Mouse (Mus musculus) forebrain, postnatal 0 days (tissue): ENCODE results near the gene Smg9. TPM values are rescaled to one million over a fixed set of nuclear protein-coding genes. Genes with fewer than 3 reads are reported as not detected.

ENCODE experiments used
- ATAC-seq: fragments of 200-750 bp; cut with Nextera tagmentation; 2 replicates; pipeline ENCODE4 v1.8.0; 2017; ENCODE audit warnings: mild to moderate bottlenecking, moderate library complexity
- DNase-seq: peaks from one replicate; pipeline ENCODE4 v3.0.0-alpha.2; 2015
- H3K27ac ChIP-seq: fragments of 300-500 bp; sonication (generic); 2 replicates; pipeline ENCODE4 v1.5.1; 2014; ENCODE audit warnings: low read depth, mild to moderate bottlenecking, antibody characterized with exemption, low read length, moderate library complexity, mixed read lengths
- H3K27me3 ChIP-seq: fragments of 300-500 bp; sonication (generic); 2 replicates; pipeline ENCODE4 v1.6.1; 2014; ENCODE audit warnings: mild to moderate bottlenecking, low read length, mixed read lengths; ENCODE audit not compliant: insufficient read depth
- H3K36me3 ChIP-seq: fragments of 300-500 bp; sonication (generic); 2 replicates; pipeline ENCODE4 v1.6.1; 2014; ENCODE audit warnings: mild to moderate bottlenecking, moderate library complexity; ENCODE audit not compliant: insufficient read depth
- H3K4me1 ChIP-seq: fragments of 300-500 bp; sonication (generic); 2 replicates; pipeline ENCODE4 v1.6.1; 2014; ENCODE audit warnings: antibody characterized with exemption; ENCODE audit not compliant: insufficient read depth
- H3K4me2 ChIP-seq: fragments of 300-500 bp; sonication (generic); 2 replicates; pipeline ENCODE4 v1.6.1; 2014; ENCODE audit warnings: low read depth, mild to moderate bottlenecking, moderate library complexity
- H3K4me3 ChIP-seq: fragments of 300-500 bp; sonication (generic); 2 replicates; pipeline ENCODE4 v1.5.1; 2014; ENCODE audit warnings: low read depth, low read length, mixed read lengths
- H3K9ac ChIP-seq: fragments of 300-500 bp; sonication (generic); 2 replicates; pipeline ENCODE4 v1.6.1; 2014; ENCODE audit warnings: mild to moderate bottlenecking
- H3K9me3 ChIP-seq: fragments of 300-500 bp; sonication (generic); 2 replicates; pipeline ENCODE4 v1.6.1; 2016; ENCODE audit warnings: low read length
- CTCF ChIP-seq: sonication (generic); IDR thresholded peaks from 2 replicates; pipeline ENCODE4 v1.5.1; 2016; ENCODE audit warnings: antibody characterized with exemption, control low read depth, low read depth
- WGBS: fragments of 180-500 bp; shearing (Covaris S2); extraction: QIAGEN DNeasy Blood & Tissue Kit; methylation state at CpG from one replicate; pipeline ENCODE4 v1.1.7; 2014; 5-methylcytosine and 5-hydroxymethylcytosine counted together
- polyA plus RNA-seq: library from polyadenylated mRNA; unstranded; fragments of >200 nt; fragmentation: Nextera tagmentation; extraction: Ambion mirVana; gene quantifications from 2 replicates; pipeline ENCODE4 v1.2.1, GENCODE M21; 2015
- total RNA-seq: library from RNA; depleted of rRNA; stranded (reverse); fragments of >200 nt; gene quantifications from 2 replicates; pipeline ENCODE4 v1.2.3, GENCODE M21; 2014

The Smg9 gene
- total and polyA plus RNA-seq, 2 experiments from 2014 or later = 28.5 to 31.8 TPM

DNA sequence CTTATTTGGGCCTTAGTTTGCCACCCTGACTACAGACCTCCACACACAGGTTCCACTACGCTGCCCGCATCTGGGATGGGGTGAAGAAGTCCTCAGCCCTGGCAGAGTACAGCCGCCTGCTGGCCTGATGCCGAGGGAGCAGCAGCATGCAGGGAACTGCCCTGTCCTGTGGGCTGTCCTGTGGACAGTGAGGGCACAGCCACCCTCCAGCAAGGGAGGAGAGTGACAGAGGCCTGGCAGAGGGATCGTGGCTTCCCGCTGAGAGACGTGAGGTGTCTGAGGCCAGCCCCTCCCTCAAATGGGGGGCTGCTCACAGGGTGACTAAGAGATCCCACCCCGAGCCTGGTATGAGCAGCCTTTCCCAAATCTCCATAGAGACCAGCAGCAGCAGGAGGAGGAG, 22.8 kb downstream of the Smg9 start:
- H3K4me3 ChIP-seq = no peak overlapping the region
- ATAC-seq (0 out of 2 replicates have a peak, but pooled peaks have one; percentile 12), DNase-seq (no peak)
- no peaks in the 10 kb centered on the region for H3K9me3 ChIP-seq
- H3K27me3 ChIP-seq = no peaks in the 10 kb centered on the region
- TF ChIP-seq CTCF = no peak
- no peak overlapping the region for H3K27ac ChIP-seq
- H3K36me3 ChIP-seq = peaks cover 27% of the 10 kb centered on the region; the same call in 1 of the 2 replicates
- no peak overlapping the region for H3K4me2 ChIP-seq
- H3K4me1 ChIP-seq = no peaks in the 10 kb centered on the region
- 76% methylated on average over 8 of the region's 8 CpGs for WGBS
- H3K9ac ChIP-seq = no peak overlapping the region

DNA sequence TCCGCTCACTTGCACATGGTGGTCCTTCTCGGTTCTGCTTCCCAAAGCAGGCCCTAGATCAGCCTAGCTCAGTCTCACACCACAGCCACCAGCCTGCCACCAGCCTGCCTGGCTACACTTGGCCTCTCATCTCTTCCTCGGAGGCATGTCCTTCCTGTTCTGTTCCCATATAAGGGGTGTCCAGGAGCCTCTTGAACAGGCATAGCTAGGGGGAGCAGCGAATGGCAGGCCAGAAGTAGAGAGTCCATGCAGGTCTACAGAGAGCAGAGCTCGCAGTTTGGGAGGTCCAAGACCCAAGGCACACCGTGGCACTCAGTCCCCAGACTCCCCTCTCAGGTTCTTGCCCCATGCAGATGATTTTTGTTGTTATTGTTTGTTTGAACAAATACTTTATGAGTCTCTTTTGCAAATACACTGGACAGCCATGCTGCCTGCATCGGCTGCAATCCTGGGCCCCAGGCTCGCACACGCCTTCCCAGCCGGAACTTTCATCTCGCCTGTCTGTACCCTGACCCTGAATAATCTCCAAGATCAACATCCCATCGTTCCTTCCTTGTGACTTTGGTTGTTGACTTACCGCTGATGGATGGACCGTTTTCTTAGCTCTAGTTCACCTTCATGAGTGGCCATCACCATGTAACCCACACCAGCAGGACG, 23.8 kb downstream of the Smg9 start:
- no peak for TF ChIP-seq CTCF
- Histone ChIP-seq H3K27ac (no peak overlapping the region), H3K9ac (no peak overlapping the region), H3K9me3 (no peaks in the 10 kb centered on the region), H3K4me2 (no peak overlapping the region), H3K27me3 (no peaks in the 10 kb centered on the region), H3K4me3 (no peak overlapping the region), H3K4me1 (no peaks in the 10 kb centered on the region), H3K36me3 (peaks cover 24% of the 10 kb centered on the region; the same call in 1 of the 2 replicates)
- no peak for ATAC-seq
- DNase-seq = no peak
- WGBS = 91% methylated on average over 15 of the region's 15 CpGs

DNA sequence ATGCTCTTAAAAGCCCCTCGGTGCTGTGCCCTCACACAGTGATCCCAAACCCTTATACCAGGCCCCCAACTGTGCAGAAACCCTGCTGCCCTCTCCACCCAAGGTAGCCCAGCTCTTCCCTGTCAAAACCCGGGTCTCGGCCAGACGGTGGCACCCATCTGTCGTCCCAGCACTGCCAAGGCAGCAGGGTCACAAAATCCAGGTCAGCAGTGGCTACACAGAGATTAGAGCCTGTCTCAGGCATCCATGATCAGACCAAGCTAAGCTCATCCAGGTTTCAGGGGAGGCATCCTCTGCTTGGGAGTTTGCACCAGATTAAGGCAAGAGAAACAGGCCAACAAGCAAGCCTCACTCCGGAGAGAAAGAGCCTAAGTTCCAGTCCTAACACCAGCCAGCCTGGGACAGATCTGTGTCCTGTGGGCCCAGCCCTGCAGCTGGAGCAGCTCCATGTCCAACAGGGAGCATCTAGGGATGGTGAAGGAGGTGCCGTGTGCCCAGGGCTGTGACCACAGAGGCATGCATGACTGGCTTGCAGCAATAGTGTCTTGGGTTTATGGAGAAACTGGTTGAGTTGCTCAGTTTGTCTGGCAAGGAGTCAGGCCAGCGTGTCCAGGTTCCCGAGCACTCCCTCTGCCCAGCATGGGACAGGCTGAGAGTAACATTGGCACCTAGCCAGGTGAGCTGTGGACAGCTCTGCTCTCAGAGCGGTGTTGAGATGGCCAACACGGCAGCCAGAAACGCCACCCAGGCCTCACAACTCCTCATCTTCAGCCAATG, 24.7 kb downstream of the Smg9 start:
- WGBS = 76% methylated on average over 12 of the region's 12 CpGs
- H3K9ac ChIP-seq = no peak overlapping the region
- ATAC-seq = 0 out of 2 replicates have a peak, but pooled peaks have one; percentile 5

DNA sequence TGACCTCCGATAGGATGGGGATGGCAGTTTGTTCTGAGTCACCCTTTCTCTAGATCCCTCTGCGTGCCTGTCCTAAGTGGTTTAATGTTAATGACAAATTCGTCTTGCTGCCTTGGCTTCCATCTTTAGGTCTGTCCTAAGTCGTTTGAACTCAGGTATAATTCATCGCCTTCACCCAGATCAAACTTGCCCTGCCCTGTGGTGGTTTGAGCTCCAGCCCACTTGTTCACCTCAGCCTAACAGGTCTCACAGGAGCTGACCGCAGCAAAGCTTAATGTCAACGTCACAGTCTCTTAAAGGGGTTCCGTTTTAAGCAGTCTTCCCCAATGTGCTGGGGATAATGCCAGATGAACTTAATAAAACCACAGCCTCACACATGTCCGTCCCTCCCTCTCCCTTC, 26.5 kb downstream of the Smg9 start:
- Histone ChIP-seq H3K27me3 (no peaks in the 10 kb centered on the region), H3K9ac (no peak overlapping the region), H3K36me3 (peaks cover 19% of the 10 kb centered on the region; the same call in 1 of the 2 replicates), H3K9me3 (no peaks in the 10 kb centered on the region), H3K4me3 (no peak overlapping the region), H3K4me1 (0 out of 2 replicates have a peak, but pooled peaks cover 4% of the 10 kb centered on the region), H3K4me2 (no peak overlapping the region), H3K27ac (no peak overlapping the region)
- TF ChIP-seq CTCF = no peak
- DNase-seq (no peak), ATAC-seq (no peak)
- WGBS = 85% methylated on average over 9 of the region's 9 CpGs

More for the DNA sequence above, 24.7 kb downstream of the Smg9 start:
- no peak for DNase-seq
- H3K4me3 ChIP-seq = no peak overlapping the region
- no peaks in the 10 kb centered on the region for H3K4me1 ChIP-seq
- no peaks in the 10 kb centered on the region for H3K9me3 ChIP-seq
- peaks cover 24% of the 10 kb centered on the region; the same call in 1 of the 2 replicates for H3K36me3 ChIP-seq
- H3K4me2 ChIP-seq = no peak overlapping the region
- TF ChIP-seq CTCF = no peak
- H3K27me3 ChIP-seq = no peaks in the 10 kb centered on the region
- H3K27ac ChIP-seq = no peak overlapping the region

DNA sequence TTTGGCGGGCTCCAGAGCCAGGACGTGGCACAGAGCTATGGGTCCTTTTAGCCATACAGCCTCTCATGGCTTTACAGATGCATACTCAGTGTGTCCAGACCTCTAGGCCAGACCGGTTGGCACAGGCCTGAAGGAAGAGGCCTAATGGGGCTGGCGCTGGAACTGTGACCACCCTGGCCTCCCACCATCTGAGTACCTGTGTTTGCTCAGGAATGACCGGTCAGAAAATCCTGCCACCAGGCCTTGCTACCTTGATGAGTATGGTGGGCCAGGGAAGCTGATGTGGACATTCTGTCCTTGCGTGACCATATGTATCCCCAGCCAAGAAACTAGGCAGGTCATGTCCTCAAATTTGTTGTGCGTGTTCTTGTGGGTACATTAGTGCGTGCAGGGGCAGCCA, 27.7 kb downstream of the Smg9 start:
- Histone ChIP-seq H3K27me3 (no peaks in the 10 kb centered on the region), H3K4me1 (0 out of 2 replicates have a peak, but pooled peaks cover 4% of the 10 kb centered on the region), H3K4me2 (no peak overlapping the region), H3K9ac (no peak overlapping the region), H3K27ac (no peak overlapping the region), H3K9me3 (no peaks in the 10 kb centered on the region), H3K36me3 (peaks cover 8% of the 10 kb centered on the region; the same call in 1 of the 2 replicates), H3K4me3 (no peak overlapping the region)
- TF ChIP-seq CTCF = no peak
- 95% methylated on average over 8 of the region's 8 CpGs for WGBS
- DNase-seq (no peak), ATAC-seq (no peak)

DNA sequence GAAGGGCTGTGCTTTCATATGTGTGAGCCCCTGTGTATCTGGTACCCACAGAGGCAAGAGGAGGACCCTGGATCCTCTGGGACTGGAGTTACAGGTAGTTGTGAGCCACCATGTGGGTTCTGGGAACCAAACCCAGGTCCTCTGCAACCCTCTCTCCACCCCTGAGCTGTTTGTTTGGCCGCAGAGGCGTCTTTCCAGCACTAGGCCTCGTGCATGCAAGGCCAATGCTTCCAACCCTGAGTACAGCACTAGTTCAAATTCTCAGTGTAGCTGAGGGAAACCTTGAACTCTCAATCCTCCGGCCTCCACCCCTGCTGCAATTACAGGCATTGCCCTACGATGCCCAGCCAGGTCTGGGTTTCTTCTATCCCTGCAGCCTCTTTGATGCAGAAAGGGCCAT, 29.3 kb downstream of the Smg9 start:
- no peak for DNase-seq
- Histone ChIP-seq H3K27me3 (no peaks in the 10 kb centered on the region), H3K4me2 (no peak overlapping the region), H3K4me3 (no peak overlapping the region), H3K4me1 (0 out of 2 replicates have a peak, but pooled peaks cover 4% of the 10 kb centered on the region), H3K36me3 (no peaks in the 10 kb centered on the region), H3K9ac (no peak overlapping the region), H3K9me3 (no peaks in the 10 kb centered on the region), H3K27ac (peak overlapping the region; percentile 75)
- no peak for ATAC-seq
- 90% methylated on average over 5 of the region's 5 CpGs for WGBS
- no peak for TF ChIP-seq CTCF

DNA sequence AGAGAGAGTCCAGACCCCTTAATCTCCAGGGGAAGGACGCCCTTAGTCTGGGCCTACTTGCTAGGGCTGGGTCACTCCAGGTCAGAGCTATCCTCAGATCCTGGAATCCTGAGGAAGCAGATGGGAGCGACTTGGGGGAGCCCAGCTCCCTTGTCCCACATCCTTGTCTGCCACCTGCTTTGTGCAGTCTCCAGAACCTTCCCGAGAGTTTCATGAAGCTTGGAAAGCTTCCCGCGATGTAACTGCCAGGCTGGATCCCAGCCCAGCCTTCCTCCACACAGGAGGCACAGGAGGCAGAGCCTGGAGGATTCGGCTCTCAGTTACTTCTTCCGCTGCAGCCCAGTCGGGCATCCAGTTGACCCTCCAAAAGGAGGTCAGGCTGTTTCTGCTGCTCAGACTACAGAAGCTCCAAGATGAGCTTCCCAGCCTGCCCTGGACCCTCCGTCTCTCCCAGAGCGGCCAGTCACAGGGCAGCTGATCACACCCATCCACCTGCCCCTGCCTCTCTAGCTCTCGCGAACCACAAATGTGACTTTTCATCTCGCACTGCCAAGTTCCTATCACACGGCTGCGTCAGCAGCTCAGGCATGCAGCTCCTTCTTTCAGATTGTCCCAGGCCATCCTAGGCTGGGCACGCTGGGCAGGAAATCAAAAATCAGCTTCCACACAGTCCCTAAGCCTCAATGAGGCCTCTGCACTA, 30.1 kb downstream of the Smg9 start:
- no peak overlapping the region for H3K9ac ChIP-seq
- ATAC-seq (peak; percentile 84), DNase-seq (peak; percentile 92)
- no peak for TF ChIP-seq CTCF
- 32% methylated on average over 16 of the region's 16 CpGs for WGBS
- H3K4me3 ChIP-seq = no peak overlapping the region
- no peaks in the 10 kb centered on the region for H3K36me3 ChIP-seq
- H3K4me1 ChIP-seq = 0 out of 2 replicates have a peak, but pooled peaks cover 4% of the 10 kb centered on the region
- H3K9me3 ChIP-seq = no peaks in the 10 kb centered on the region
- H3K4me2 ChIP-seq = no peak overlapping the region
- H3K27ac ChIP-seq = peak overlapping the region; percentile 75
- no peaks in the 10 kb centered on the region for H3K27me3 ChIP-seq
